Mouse (Mus musculus) megakaryocyte, embryonic 14.5 days (primary cell): Measurements from ENCODE around the gene Olfr1335. TPM values are rescaled to one million over a fixed set of nuclear protein-coding genes. Genes with fewer than 3 reads are reported as not detected.
"Not testable (repeated sequence)": the region's sequence is repeated elsewhere in the genome, so short reads cannot be mapped to it uniquely, and the experiment has no call there.

ENCODE experiments used
- H3K27me3 ChIP-seq: replicated peaks from 2 replicates; pipeline ENCODE3; 2012; ENCODE audit warnings: inconsistent platforms
- H3K36me3 ChIP-seq: replicated peaks from 2 replicates; pipeline ENCODE3; 2012; ENCODE audit warnings: low read length, inconsistent platforms, mixed read lengths
- H3K4me1 ChIP-seq: 2 replicates; pipeline ENCODE4 v1.6.1; 2012; ENCODE audit warnings: inconsistent platforms
- H3K4me3 ChIP-seq: replicated peaks from 2 replicates; pipeline ENCODE3; 2012; ENCODE audit warnings: moderate library complexity, mild to moderate bottlenecking, inconsistent platforms
- H3K9me3 ChIP-seq: 2 replicates; pipeline ENCODE4 v1.6.1; 2012; ENCODE audit warnings: inconsistent platforms
- FLI1 ChIP-seq: IDR thresholded peaks from 2 replicates; pipeline ENCODE4 v1.6.1; 2012; ENCODE audit warnings: low read length, inconsistent platforms, mixed read lengths
- GATA1 ChIP-seq: IDR thresholded peaks from 3 replicates; pipeline ENCODE4 v1.6.1; 2012; ENCODE audit warnings: mixed read lengths, low read length, inconsistent platforms, borderline replicate concordance
- polyA plus RNA-seq: library from polyadenylated mRNA; stranded (reverse); fragments of >175 nt; gene quantifications from 2 replicates; pipeline ENCODE4 v1.2.3, GENCODE M21; 2012; ENCODE audit warnings: low replicate concordance; ENCODE audit not compliant: insufficient read depth

Olfr1335 gene
- not detected in 2 replicates for polyA plus RNA-seq

DNA sequence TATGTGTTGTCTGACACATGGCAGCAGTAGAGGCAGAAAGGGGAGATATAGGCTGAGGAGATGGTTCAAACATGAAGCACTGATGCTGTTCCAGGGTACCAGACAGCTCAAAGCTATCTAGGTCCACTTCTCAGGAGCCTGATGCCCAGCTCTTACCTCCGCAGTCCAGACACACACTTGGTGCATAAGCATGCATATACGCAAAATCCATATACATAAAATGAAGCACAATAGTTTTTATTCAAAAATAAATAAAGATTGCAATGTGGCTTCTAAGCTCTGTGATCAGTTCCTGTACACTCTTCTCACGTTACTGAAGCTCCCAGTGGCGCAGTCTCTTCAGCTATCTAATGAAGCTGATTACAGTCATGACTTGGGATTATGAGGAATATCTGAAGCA lies at the start of gene Olfr1335:
Gene Olfr1335, minus strand, starts transcription at position 101 of the 400 bp plus-strand sequence.
- H3K27me3 ChIP-seq: peaks cover 2% of the 10 kb centered on the region
- no peaks in the 10 kb centered on the region for H3K36me3 ChIP-seq
- H3K4me1 ChIP-seq: no peaks in the 10 kb centered on the region
- TF ChIP-seq GATA1: no peak
- no peak for TF ChIP-seq FLI1
- no peak within 1 kb of the TSS for H3K4me3 ChIP-seq
- H3K9me3 ChIP-seq: no peaks in the 10 kb centered on the region

DNA sequence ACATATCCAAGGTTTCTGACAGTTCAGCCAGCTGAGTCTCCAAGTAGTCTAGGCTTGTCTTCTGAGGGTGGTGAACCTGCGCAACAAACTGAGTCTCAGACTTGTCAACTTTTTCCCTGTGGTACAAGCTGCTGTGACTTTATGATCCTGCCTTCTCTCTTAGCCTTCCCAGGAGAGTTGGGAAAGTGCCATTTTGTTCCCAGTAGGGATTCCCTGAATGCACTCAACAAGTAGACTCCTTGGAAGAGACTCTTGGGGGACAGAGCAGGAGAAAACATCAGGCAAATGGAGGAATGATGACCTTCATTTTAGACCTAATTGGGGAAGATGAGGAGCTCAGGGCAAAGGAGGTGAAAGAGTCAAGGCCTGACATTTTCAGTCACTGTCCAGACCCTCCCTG lies 26.4 kb upstream of the Olfr1335 start, which contains the start of gene Olfr1333:
Gene Olfr1333, minus strand, starts transcription at position 101 of the 400 bp plus-strand sequence.
- Histone ChIP-seq H3K36me3 (no peaks in the 10 kb centered on the region), H3K9me3 (no peaks in the 10 kb centered on the region), H3K4me3 (no peak within 1 kb of the TSS), H3K27me3 (no peaks in the 10 kb centered on the region), H3K4me1 (no peaks in the 10 kb centered on the region)
- TF ChIP-seq FLI1 (no peak), GATA1 (no peak)

DNA sequence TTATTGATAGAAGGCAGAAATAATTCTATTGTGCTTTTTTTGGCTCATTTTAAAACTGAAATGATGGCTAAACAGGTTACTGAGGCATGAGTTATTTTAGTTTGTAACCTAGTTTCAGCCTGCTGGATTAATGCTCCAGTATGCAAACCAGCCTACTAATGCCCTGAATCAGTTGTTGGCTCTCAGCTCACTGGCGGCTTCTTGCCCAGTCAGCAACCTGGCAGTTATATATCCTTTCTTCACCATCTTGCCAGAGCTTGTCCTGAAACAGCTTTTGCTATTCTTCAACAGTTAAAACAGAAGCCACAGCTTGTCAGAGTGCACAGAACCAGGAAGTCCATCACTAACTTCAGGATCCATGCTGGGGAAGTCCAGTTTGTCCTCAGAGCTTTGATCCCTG lies 9.2 kb upstream of the Olfr1335 start:
- no peak for TF ChIP-seq FLI1
- no peak for TF ChIP-seq GATA1
- H3K4me1 ChIP-seq: no peaks in the 10 kb centered on the region
- no peaks in the 10 kb centered on the region for H3K9me3 ChIP-seq

DNA sequence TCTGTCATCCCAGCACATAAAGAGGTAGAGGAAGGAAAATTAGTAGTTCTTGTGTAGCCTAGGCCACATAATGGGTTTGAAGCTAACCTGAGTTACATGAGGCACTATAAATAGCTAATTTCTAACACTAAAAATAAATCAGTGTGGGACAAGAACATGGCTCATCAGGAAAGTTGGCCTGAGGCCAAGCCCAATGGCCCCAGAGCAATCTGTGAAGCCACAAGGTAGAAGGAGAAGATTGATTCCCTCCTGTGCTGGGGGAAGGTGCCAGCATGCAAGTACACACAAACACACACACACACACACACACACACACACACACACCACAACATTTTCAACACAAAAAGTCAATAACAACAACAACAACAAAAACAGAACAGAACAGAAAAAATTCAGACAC lies 16.9 kb downstream of the Olfr1335 start:
- H3K4me1 ChIP-seq, H3K4me3 ChIP-seq, H3K36me3 ChIP-seq, H3K9me3 ChIP-seq, H3K27me3 ChIP-seq: not testable (repeated sequence)

More for the DNA sequence above, 9.2 kb upstream of the Olfr1335 start:
- Histone ChIP-seq H3K36me3 (no peaks in the 10 kb centered on the region), H3K27me3 (peaks cover 2% of the 10 kb centered on the region), H3K4me3 (no peak overlapping the region)

DNA sequence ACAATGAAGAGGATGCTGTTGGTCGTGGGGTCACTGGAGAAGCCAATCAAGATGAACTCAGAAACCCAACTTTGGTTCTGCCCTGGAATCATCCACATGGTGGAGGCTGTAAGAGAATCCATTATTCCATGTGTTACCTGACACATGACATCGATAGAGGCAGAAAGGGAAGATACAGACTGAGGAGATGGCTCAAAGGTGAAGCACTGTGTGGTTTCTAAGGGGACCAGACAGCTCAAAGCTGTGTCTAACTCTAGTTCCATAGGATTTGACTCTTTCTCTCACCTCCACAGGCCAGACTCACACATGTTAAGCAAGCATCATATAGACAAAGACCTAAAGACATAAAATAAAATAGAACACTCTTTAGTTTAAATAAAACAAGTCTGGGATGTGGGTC lies 27.3 kb downstream of the Olfr1335 start, which contains the start of gene Olfr1337:
Gene Olfr1337, minus strand, starts transcription at position 101 of the 400 bp plus-strand sequence.
- H3K4me1 ChIP-seq: no peaks in the 10 kb centered on the region
- peaks cover 6% of the 10 kb centered on the region for H3K27me3 ChIP-seq
- no peaks in the 10 kb centered on the region for H3K9me3 ChIP-seq
- TF ChIP-seq FLI1 (no peak), GATA1 (no peak)
- H3K36me3 ChIP-seq: no peaks in the 10 kb centered on the region
- H3K4me3 ChIP-seq: no peak within 1 kb of the TSS

Other genes starting within 250 kb of the Olfr1335 start
- not detected in 2 replicates for gene Cfap57, start 189.2 kb downstream of the Olfr1335 start, polyA plus RNA-seq
- 1.1 and 21.0 TPM in 2 replicates for gene Ebna1bp2, start 189.1 kb downstream of the Olfr1335 start, polyA plus RNA-seq
- 0.08 TPM in 1 of 2 replicates, not detected in the other for gene Olfr62, start 151.0 kb downstream of the Olfr1335 start, polyA plus RNA-seq
- not detected in 2 replicates for gene Olfr1342, start 117.2 kb downstream of the Olfr1335 start, polyA plus RNA-seq
- gene Olfr1341, start 106.4 kb downstream of the Olfr1335 start, polyA plus RNA-seq: not detected in 2 replicates
- gene Olfr1340, start 89.8 kb downstream of the Olfr1335 start, polyA plus RNA-seq: not detected in 2 replicates
- gene Olfr1339, start 77.8 kb downstream of the Olfr1335 start, polyA plus RNA-seq: not detected in 2 replicates
- gene Olfr1338, start 51.2 kb downstream of the Olfr1335 start, polyA plus RNA-seq: 0.03 TPM in 1 of 2 replicates, not detected in the other
- not detected in 2 replicates for gene Olfr1337, start 27.4 kb downstream of the Olfr1335 start, polyA plus RNA-seq
- gene Olfr1333, start 26.3 kb upstream of the Olfr1335 start, polyA plus RNA-seq: not detected in 2 replicates
- not detected in 2 replicates for gene Olfr1331, start 54.7 kb upstream of the Olfr1335 start, polyA plus RNA-seq
- not detected in 2 replicates for gene Olfr1330, start 78.7 kb upstream of the Olfr1335 start, polyA plus RNA-seq
- gene Olfr1329, start 107.5 kb upstream of the Olfr1335 start, polyA plus RNA-seq: not detected in 2 replicates
- gene Olfr1328, start 128.7 kb upstream of the Olfr1335 start, polyA plus RNA-seq: 0.32 TPM in 1 of 2 replicates, not detected in the other
- gene Lao1, start 151.6 kb upstream of the Olfr1335 start, polyA plus RNA-seq: not detected in 2 replicates